Mouse (Mus musculus) neural tube, embryonic 13.5 days (tissue): ENCODE data around the gene Gcm1. TPM values are rescaled to one million over a fixed set of nuclear protein-coding genes. Genes with fewer than 3 reads are reported as not detected.

Source experiments
- ATAC-seq: fragments of 200-750 bp; cut with Nextera tagmentation; 2 replicates; pipeline ENCODE4 v1.8.0; 2017; ENCODE audit warnings: low read depth, mild to moderate bottlenecking, moderate TSS enrichment, moderate library complexity
- H3K27ac ChIP-seq: fragments of 300-500 bp; sonication (generic); replicated peaks from 2 replicates; pipeline ENCODE4 v1.5.1; 2015; ENCODE audit warnings: moderate library complexity, mild to moderate bottlenecking, inconsistent platforms
- H3K27me3 ChIP-seq: fragments of 300-500 bp; sonication (generic); 2 replicates; pipeline ENCODE4 v1.6.1; 2015; ENCODE audit warnings: mild to moderate bottlenecking, inconsistent platforms
- H3K36me3 ChIP-seq: fragments of 300-500 bp; sonication (generic); 2 replicates; pipeline ENCODE4 v1.6.1; 2015; ENCODE audit warnings: mild to moderate bottlenecking, inconsistent platforms
- H3K4me1 ChIP-seq: fragments of 300-500 bp; sonication (generic); replicated peaks from 2 replicates; pipeline ENCODE4 v1.6.1; 2015; ENCODE audit warnings: inconsistent platforms
- H3K4me2 ChIP-seq: fragments of 300-500 bp; sonication (generic); 2 replicates; pipeline ENCODE4 v1.6.1; 2015; ENCODE audit warnings: inconsistent platforms, mild to moderate bottlenecking, moderate library complexity
- H3K4me3 ChIP-seq: fragments of 300-500 bp; sonication (generic); 2 replicates; pipeline ENCODE4 v1.5.1; 2015; ENCODE audit warnings: mild to moderate bottlenecking, inconsistent platforms
- H3K9ac ChIP-seq: fragments of 300-500 bp; sonication (generic); 2 replicates; pipeline ENCODE4 v1.6.1; 2015; ENCODE audit warnings: moderate library complexity, mild to moderate bottlenecking, inconsistent platforms
- H3K9me3 ChIP-seq: fragments of 300-500 bp; sonication (generic); 2 replicates; pipeline ENCODE4 v1.6.1; 2016; ENCODE audit warnings: inconsistent platforms
- WGBS: fragments of 180-500 bp; shearing (Covaris S2); methylation state at CpG from one replicate; pipeline ENCODE4 v1.1.7; 2015; 5-methylcytosine and 5-hydroxymethylcytosine counted together
- polyA plus RNA-seq: library from polyadenylated mRNA; unstranded; fragments of >200 nt; fragmentation: Nextera tagmentation; extraction: Ambion mirVana; gene quantifications from 2 replicates; pipeline ENCODE4 v1.2.1, GENCODE M21; 2015

Gene Gcm1
- polyA plus RNA-seq, 1 experiment from 2014 or later = not detected

- ATAC-seq = no peak
- no peaks in the 10 kb centered on the region for H3K27me3 ChIP-seq
- H3K4me1 ChIP-seq = peaks cover 8% of the 10 kb centered on the region; the same call in 1 of the 2 replicates
- peaks cover 61% of the 10 kb centered on the region for H3K36me3 ChIP-seq
- H3K4me3 ChIP-seq = no peak overlapping the region
- no peak overlapping the region for H3K4me2 ChIP-seq
- H3K9ac ChIP-seq = no peak overlapping the region
- H3K9me3 ChIP-seq = no peaks in the 10 kb centered on the region
- 79% methylated on average over 14 of the region's 14 CpGs for WGBS
- no peak overlapping the region for H3K27ac ChIP-seq
Observed at GRCm38 (mm10) chr9:78085722-78086287, 34.1 kb downstream of the Gcm1 start.

GRCm38 (mm10) chr9:78087751-78088150 lies 36.0 kb downstream of the Gcm1 start:
- ATAC-seq = no peak
- 92% methylated on average over 9 of the region's 9 CpGs for WGBS
- peaks cover 62% of the 10 kb centered on the region for H3K36me3 ChIP-seq
- no peak overlapping the region for H3K9ac ChIP-seq
- H3K9me3 ChIP-seq = no peaks in the 10 kb centered on the region
- no peak overlapping the region for H3K27ac ChIP-seq
- no peak overlapping the region for H3K4me3 ChIP-seq
- no peaks in the 10 kb centered on the region for H3K27me3 ChIP-seq
- H3K4me1 ChIP-seq = peaks cover 8% of the 10 kb centered on the region; the same call in 1 of the 2 replicates
- H3K4me2 ChIP-seq = no peak overlapping the region

GRCm38 (mm10) chr9:78088521-78088920 lies 36.8 kb downstream of the Gcm1 start:
- Histone ChIP-seq H3K9ac (no peak overlapping the region), H3K9me3 (no peaks in the 10 kb centered on the region), H3K27me3 (no peaks in the 10 kb centered on the region), H3K4me1 (peaks cover 8% of the 10 kb centered on the region; the same call in 1 of the 2 replicates), H3K4me3 (no peak overlapping the region), H3K36me3 (peaks cover 65% of the 10 kb centered on the region), H3K27ac (no peak overlapping the region), H3K4me2 (no peak overlapping the region)
- ATAC-seq = no peak
- WGBS = 81% methylated on average over 4 of the region's 4 CpGs

- Histone ChIP-seq H3K27ac (no peak overlapping the region), H3K4me3 (no peak overlapping the region), H3K4me2 (no peak overlapping the region), H3K27me3 (no peaks in the 10 kb centered on the region), H3K9ac (no peak overlapping the region), H3K9me3 (no peaks in the 10 kb centered on the region), H3K36me3 (peaks cover 63% of the 10 kb centered on the region), H3K4me1 (peaks cover 8% of the 10 kb centered on the region; the same call in 1 of the 2 replicates)
- ATAC-seq = no peak
- 84% methylated on average over 7 of the region's 7 CpGs for WGBS
Observed at GRCm38 (mm10) chr9:78088971-78089370, 37.2 kb downstream of the Gcm1 start.

- Histone ChIP-seq H3K9me3 (no peaks in the 10 kb centered on the region), H3K27me3 (no peaks in the 10 kb centered on the region), H3K4me2 (no peak overlapping the region), H3K27ac (no peak overlapping the region), H3K9ac (no peak overlapping the region), H3K4me3 (no peak overlapping the region), H3K36me3 (peaks cover 60% of the 10 kb centered on the region), H3K4me1 (peaks cover 8% of the 10 kb centered on the region; the same call in 1 of the 2 replicates)
- no peak for ATAC-seq
- 91% methylated on average over 1 of the region's 1 CpGs for WGBS
Observed at GRCm38 (mm10) chr9:78089906-78090305, 38.2 kb downstream of the Gcm1 start.

GRCm38 (mm10) chr9:78090596-78090995 lies 38.9 kb downstream of the Gcm1 start:
- ATAC-seq = no peak
- Histone ChIP-seq H3K4me3 (no peak overlapping the region), H3K36me3 (peaks cover 60% of the 10 kb centered on the region), H3K9ac (no peak overlapping the region), H3K4me1 (peaks cover 8% of the 10 kb centered on the region; the same call in 1 of the 2 replicates), H3K27me3 (no peaks in the 10 kb centered on the region), H3K9me3 (no peaks in the 10 kb centered on the region), H3K27ac (no peak overlapping the region), H3K4me2 (no peak overlapping the region)
- WGBS = 91% methylated on average over 3 of the region's 3 CpGs

GRCm38 (mm10) chr9:78095686-78096085 lies 44.0 kb downstream of the Gcm1 start:
- 95% methylated on average over 12 of the region's 12 CpGs for WGBS
- H3K9ac ChIP-seq = no peak overlapping the region
- H3K4me3 ChIP-seq = no peak overlapping the region
- no peaks in the 10 kb centered on the region for H3K4me1 ChIP-seq
- H3K4me2 ChIP-seq = no peak overlapping the region
- no peak overlapping the region for H3K27ac ChIP-seq
- 0 out of 2 replicates have a peak, but pooled peaks cover 10% of the 10 kb centered on the region for H3K9me3 ChIP-seq
- no peak for ATAC-seq
- H3K27me3 ChIP-seq = no peaks in the 10 kb centered on the region
- peaks cover 80% of the 10 kb centered on the region for H3K36me3 ChIP-seq

GRCm38 (mm10) chr9:78096376-78096775 lies 44.7 kb downstream of the Gcm1 start:
- Histone ChIP-seq H3K4me1 (no peaks in the 10 kb centered on the region), H3K9ac (no peak overlapping the region), H3K4me3 (no peak overlapping the region), H3K27me3 (no peaks in the 10 kb centered on the region), H3K9me3 (0 out of 2 replicates have a peak, but pooled peaks cover 10% of the 10 kb centered on the region), H3K4me2 (no peak overlapping the region), H3K36me3 (peaks cover 82% of the 10 kb centered on the region), H3K27ac (no peak overlapping the region)
- WGBS = over 99% methylated on average over 6 of the region's 6 CpGs
- no peak for ATAC-seq

GRCm38 (mm10) chr9:78100956-78101355 lies 49.2 kb downstream of the Gcm1 start:
- H3K4me2 ChIP-seq = no peak overlapping the region
- 0 out of 2 replicates have a peak, but pooled peaks cover 10% of the 10 kb centered on the region for H3K9me3 ChIP-seq
- WGBS = 86% methylated on average over 5 of the region's 5 CpGs
- peaks cover 5% of the 10 kb centered on the region; the same call in 1 of the 2 replicates for H3K4me1 ChIP-seq
- no peak overlapping the region for H3K4me3 ChIP-seq
- H3K36me3 ChIP-seq = peaks cover 56% of the 10 kb centered on the region
- no peak for ATAC-seq
- no peaks in the 10 kb centered on the region for H3K27me3 ChIP-seq
- no peak overlapping the region for H3K27ac ChIP-seq
- no peak overlapping the region for H3K9ac ChIP-seq

- no peak for ATAC-seq
- Histone ChIP-seq H3K4me3 (no peak overlapping the region), H3K36me3 (peaks cover 53% of the 10 kb centered on the region), H3K27ac (no peak overlapping the region), H3K4me2 (no peak overlapping the region), H3K4me1 (peaks cover 8% of the 10 kb centered on the region), H3K9me3 (0 out of 2 replicates have a peak, but pooled peaks cover 9% of the 10 kb centered on the region), H3K9ac (no peak overlapping the region), H3K27me3 (no peaks in the 10 kb centered on the region)
- 73% methylated on average over 4 of the region's 4 CpGs for WGBS
Observed at GRCm38 (mm10) chr9:78101431-78101830, 49.7 kb downstream of the Gcm1 start.

GRCm38 (mm10) chr9:78103965-78104560 lies 52.3 kb downstream of the Gcm1 start:
- WGBS = 88% methylated on average over 8 of the region's 8 CpGs
- Histone ChIP-seq H3K27ac (no peak overlapping the region), H3K4me2 (no peak overlapping the region)

GRCm38 (mm10) chr9:78104973-78105372 lies 53.2 kb downstream of the Gcm1 start:
- Histone ChIP-seq H3K4me1 (peaks cover 29% of the 10 kb centered on the region), H3K9ac (no peak overlapping the region), H3K9me3 (no peaks in the 10 kb centered on the region), H3K27ac (no peak overlapping the region), H3K4me3 (no peak overlapping the region), H3K4me2 (no peak overlapping the region), H3K27me3 (no peaks in the 10 kb centered on the region), H3K36me3 (peaks cover 22% of the 10 kb centered on the region)
- 84% methylated on average over 6 of the region's 6 CpGs for WGBS
- no peak for ATAC-seq

More at GRCm38 (mm10) chr9:78103965-78104560, 52.3 kb downstream of the Gcm1 start:
- H3K36me3 ChIP-seq = peaks cover 28% of the 10 kb centered on the region
- no peaks in the 10 kb centered on the region for H3K9me3 ChIP-seq
- H3K4me3 ChIP-seq = no peak overlapping the region
- H3K27me3 ChIP-seq = no peaks in the 10 kb centered on the region
- ATAC-seq = no peak
- no peak overlapping the region for H3K9ac ChIP-seq
- H3K4me1 ChIP-seq = peaks cover 23% of the 10 kb centered on the region
